Mouse (Mus musculus) heart, adult 11 months (tissue): ENCODE data around the gene Krt83.
"Not testable (repeated sequence)": the region's sequence is repeated elsewhere in the genome, so short reads cannot be mapped to it uniquely, and the experiment has no call there.

Experiments used
- DNase-seq: peaks from one replicate; pipeline ENCODE4 v3.0.0; 2022

The Krt83 gene

DNA sequence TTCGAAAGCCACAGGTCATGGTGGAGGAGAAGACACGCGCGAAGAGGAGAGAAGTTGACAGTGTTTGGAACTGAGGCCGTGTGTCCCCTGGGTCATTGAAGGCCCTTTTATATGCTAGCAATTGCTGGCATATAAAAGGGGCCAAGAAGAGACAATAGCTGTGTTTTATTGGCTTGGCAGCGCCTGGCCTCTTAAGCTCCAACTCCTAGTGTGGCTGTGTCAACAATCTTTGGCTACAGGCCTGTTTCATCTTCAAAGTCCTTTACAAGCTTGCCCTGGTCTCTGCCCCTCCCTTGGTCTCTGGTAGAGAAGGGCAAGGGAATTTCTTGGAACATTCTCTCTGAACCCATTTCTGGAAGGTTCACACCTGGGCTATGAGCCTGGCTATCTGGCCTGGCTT is at the start of gene Krt83:
Krt83 (minus strand) TSS at position 82 of the 400 bp plus-strand sequence.
- no peak for DNase-seq

DNA sequence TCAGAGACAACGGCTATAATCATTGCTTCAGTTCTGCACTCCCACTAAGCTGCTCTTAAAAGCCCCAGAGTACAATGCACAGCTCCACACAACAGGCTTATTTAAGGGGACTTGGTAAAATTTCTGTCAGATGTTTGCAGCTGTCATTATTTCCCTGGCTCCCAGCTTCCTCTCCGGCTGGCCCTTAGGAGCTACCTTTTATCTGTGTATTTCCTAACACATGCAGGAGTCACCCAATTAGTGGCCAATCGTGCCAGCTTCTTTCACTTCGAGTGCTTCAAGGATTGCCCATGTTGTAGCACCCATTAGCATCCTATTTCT is 47.2 kb upstream of the Krt83 start:
- DNase-seq = no peak

DNA sequence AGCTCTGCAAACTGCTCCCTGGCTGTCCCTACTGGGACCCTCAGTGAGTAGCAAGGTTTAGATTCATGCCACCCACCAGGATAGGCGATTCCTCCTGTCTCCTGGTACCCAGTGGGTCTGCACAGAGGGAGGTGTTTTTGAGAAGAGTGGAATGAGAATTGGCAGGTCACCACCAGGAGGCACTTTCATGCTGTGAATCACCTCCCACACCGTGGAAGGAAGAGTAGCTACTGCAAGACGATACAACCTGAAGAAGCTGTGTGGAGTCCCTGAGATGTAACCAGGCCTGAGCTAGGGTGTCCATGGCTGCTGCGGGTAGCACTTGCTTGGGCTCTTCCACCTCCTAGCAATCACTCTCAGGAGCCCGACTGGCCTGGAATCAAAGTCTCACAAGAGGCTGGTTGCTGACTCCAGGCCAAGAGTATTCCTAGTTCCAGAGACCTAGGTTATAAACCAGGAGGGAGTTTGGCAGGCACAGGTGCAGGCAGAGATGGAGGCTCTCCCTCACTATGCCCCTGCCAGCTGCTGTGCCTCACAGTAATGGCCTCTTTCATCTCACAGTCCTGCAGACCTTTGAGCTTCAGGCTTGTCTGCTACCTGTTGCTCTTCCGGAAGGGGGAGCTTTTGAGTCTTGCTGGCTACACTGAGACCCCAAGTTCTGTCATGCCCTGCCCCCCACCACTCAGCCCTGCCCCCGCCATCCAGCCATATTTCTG is 46.7 kb upstream of the Krt83 start:
- DNase-seq = peak; percentile 81

DNA sequence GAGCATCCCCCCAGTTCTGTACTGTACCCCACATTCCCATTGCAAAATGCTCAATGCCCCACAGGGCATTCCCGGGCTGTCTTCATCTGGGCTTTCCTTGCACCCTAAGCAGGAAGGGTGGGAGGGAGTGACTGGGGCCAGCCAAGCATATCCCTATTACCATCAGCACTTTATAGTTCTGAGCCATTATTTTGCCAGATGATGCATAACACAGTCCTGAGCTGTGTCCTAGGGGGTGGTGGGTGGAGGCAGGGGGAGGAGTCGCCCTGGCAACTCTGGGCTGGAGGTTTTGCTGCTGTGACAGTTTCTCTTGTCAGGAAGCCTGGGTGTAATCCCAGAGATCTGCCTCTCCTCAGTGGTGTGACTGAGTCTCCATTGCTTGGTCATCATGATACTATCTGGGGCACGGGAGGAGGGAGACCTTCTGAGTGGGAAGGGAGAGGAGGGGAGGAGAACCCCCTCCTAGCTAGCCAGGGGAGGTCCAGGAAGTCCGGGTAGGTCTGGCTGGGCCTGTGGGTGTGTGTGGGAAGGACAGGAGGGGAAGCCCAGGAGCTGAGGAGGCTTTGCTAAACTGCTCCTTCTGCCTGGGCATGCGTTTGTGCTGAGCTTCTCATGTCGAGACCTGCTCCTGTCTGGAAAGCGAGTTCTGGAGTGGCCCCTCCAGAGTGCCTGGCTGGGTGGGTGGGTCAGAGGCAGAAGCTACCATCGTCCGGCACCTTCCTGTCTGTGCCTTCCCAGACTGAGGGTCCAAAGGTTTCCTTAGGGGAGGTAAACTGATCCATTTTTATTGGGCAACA is 44.9 kb upstream of the Krt83 start:
- DNase-seq = no peak

DNA sequence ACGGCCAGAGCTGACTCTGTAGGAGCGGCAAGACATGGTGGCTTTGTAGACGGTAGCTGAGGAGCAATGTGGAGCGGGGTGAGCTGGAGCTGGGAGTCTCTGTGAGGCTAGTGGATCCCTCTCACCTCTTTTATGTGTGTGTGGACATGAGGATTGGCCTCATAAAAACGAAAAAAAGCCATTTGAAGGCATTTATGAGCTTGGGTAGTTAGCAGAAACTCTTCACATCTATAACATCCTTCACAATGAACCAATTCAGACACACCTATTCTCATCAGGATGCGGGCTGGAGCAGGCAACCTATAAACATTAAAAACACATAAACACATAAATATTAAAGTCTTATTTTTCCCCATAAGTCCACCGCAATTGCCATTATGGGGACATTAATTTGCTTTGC is 41.4 kb upstream of the Krt83 start, which contains the start of gene Krt84:
Krt84 (minus strand) TSS at position 101 of the 400 bp plus-strand sequence.
- DNase-seq = no peak

DNA sequence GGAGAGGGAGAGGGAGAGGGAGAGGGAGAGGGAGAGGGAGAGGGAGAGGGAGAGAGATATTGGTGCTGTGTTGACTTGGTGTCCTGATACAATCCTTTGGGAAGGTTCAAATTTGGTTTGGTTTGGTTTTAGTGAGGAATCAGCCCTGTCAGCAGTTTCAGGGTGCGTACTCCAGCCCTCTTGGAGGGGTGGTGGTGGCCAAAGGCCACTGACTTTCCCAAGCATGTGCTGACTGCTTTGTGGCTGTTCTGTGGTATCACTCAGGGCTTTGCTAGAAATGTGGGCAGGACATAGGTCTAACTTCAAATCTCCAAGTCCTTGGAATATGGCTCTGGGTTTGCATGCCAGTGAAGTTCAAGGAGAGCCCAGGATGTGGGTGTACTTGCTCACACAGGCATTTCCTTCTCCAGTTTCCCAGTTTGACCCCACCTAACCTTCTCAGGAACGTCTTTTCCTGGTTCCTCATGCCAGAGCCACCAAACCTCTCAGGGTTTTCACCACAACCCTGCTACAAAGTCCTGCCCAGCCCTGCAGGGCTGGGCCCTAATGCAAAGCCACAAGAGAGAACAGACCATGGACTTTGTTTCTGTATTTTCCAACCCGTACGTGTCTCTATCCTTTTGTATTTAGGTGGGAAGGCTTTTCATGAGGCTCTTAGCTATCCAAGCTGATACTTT is 31.4 kb upstream of the Krt83 start:
- DNase-seq = no peak

DNA sequence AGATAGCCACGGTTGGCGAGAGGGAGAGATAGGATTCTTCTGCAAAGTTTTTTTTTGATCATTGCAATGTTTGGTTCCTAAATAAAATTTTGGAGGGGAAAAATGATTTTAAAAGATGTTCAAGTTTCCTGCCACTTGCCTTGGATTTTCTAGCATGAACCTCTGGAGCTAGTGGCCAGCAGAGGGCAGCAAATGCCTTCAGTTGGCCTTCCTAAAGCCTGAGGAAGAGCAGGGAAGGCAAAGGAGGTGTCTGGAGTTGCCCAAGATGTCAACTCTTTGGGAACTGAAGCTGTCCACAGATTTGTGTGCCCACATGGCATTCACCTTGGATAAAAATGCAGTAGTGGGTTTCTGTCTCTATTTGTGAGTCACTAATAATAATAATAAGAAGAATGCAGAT is 28.5 kb upstream of the Krt83 start:
- DNase-seq = no peak

DNA sequence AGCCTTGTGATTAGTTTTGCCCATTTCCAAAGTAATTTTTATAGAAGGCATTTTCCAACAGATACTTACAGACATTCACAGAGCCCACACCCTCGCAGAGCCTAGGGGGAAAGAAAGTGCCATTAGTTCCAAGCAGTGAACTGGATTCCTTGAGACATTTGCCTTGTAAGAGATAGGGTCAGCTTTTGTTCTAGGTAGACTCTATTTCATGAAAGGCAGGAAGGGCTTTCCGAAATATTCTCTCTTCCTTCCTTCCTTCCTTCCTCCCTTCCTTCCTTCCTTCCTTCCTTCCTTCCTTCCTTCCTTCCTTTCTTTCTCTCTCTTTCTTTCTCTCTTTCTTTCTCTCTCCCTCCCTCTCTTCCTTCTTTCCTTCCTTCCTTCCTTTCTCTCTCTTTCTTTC is 25.8 kb upstream of the Krt83 start, which contains the start of gene Gm49425:
Gm49425 (minus strand) TSS at position 101 of the 400 bp plus-strand sequence.
- not testable (repeated sequence) for DNase-seq

DNA sequence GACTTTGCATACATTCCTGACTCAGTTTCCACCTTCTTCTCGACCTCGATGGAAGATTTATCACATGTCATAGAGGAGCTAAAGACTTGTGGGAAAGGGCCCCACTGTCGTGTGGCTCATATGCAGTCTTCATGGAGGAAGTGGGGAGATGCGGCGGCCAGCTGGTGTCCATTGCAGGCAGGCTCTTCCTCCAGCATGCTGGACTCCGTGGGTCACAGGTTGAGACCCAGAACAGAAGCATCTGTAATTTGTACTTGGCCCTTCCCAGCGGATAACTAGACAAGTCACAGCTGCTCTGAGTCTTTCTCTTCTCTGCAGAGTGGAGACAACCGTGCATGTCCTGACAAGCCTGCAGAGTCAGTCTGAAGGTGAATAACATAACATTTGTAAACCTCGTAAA is 16.9 kb upstream of the Krt83 start:
- no peak for DNase-seq

DNA sequence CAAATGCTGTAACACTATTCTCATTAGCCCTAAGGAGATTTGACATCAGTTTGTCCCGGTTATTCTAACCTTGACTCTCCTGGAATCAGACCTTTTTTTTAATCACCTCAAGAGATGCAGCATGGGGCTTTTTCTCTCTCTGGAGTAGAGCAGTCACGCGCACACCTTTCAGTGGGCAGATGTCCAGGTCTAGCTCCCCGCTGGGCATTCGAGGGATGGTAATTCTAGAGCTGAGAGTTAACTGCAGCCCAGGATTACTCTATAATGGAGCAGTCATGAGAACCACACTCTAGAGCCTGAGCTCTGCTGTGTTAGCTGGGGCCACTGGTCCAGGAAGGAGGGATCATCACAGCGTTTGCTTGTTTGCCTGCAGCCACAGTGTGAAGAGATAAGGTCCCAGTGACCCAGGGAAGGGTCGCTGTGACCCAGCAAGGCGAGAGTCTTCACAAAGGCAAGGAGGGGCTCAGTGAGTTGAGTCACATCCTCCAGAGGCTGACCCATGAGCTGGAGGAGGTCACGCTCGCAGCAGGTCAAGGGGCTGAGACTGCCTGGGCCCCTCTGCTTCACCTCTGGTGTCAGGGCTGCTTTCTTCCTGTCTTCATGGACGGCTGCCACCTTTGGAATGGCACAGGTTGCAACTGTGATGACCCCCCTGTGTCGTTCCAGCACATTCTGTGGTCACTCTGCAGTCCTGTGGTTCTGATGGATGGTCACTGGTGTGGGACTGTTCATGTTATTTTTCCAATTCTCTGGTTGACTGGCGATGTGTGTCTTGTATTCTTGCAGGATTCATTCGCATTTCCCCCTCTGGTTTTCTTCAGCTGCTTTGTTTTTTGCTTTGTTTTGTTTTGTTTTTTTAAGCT is 15.8 kb upstream of the Krt83 start:
- DNase-seq = peak; percentile 87

DNA sequence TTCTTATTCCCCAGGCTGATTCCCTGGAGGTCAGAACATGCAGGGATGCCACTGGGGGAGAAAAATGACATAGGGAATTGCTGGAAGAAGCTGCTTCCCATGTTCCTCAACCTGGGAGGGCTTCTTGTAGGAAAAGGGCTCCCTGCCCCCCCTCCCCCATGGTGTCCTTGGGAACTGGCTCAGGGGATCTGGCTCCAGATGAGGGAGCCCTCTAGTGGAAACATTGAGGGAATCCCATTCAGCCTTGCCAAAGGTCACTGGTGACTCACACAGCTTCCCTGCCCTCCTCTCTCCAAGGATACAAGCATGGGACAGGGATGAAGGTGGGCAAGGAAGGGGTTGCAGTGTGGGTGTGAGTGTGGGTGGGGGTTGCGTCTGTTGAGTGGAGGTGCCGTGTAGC is 5.9 kb upstream of the Krt83 start:
- peak; percentile 92 for DNase-seq

DNA sequence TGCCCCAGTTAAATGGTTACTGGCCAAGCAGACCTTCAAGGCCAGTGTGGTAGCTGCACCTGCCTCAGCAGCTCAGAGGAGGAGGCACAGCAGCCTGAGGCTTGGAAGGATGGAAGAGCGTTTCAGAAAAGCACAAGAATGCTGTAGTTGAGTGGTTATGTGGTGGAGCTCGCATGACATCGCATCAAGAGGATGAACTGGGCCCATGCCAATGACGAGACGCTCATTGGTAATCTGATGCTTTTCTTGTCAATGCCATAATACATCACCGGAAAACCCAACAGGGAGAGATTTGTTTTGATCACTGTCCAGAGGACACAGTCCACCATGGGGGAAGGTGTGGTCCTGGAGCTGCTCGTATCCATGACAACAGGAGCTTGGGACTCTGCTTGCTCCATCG is 4.0 kb upstream of the Krt83 start:
- DNase-seq = no peak

DNA sequence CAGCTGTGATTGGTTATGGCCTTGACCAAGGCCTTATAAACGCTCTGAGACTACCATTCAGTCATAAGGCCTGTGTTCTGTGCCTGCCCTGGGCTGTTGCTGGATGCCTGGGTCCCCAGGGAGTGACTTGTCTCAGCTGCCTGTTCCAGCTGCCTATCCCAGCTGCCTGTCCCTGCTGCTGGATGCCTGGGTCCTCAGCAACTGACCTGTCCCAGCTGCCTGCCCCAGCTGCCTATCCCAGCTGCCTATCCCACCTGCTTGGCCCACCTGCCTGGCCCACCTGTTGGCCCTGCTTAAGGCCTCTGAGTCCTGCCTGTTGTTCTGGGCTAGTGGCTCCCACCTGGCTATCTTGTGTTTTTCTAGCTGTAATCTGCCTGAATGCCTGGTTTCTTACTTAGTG is 2.9 kb upstream of the Krt83 start:
- peak; percentile 89 for DNase-seq

DNA sequence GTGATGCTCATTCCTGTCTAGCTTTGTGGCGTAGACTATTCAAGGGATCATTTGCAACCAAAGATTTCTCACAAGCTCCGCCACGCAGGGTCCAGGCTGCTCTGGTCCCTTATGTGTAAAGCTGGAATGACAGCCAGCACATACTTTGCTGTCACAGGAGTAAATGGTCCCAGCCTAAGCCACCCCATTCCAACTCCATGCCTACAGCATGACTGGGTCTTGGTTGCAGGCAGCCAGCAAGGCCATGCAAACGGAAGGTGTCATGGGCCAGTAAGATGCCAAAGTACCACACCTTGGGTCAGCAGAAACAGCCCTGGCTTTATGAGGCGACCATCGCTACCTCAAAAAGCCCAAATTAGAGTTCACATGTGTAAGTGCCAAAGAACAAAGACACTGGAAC is 2.4 kb upstream of the Krt83 start:
- DNase-seq = peak; percentile 83

DNA sequence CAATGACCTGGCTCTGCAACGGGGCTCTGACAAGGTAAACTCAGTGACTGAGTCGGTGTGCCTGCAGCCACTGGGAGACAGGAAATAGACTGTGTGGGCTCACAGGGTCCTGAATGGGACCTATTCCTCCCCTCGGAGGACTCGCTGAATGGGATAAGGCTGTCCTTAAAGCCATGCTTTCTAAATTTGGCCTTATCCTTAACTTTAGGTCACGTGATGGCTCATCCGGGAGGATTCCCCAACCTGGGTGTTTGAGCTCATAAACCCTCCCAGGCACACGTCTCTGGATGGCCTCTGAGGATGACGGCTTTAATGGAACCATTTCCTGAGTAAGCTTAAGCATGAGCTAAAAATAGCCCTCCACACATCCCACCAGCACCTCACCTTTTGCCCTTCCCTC is 1.4 kb upstream of the Krt83 start:
- no peak for DNase-seq

DNA sequence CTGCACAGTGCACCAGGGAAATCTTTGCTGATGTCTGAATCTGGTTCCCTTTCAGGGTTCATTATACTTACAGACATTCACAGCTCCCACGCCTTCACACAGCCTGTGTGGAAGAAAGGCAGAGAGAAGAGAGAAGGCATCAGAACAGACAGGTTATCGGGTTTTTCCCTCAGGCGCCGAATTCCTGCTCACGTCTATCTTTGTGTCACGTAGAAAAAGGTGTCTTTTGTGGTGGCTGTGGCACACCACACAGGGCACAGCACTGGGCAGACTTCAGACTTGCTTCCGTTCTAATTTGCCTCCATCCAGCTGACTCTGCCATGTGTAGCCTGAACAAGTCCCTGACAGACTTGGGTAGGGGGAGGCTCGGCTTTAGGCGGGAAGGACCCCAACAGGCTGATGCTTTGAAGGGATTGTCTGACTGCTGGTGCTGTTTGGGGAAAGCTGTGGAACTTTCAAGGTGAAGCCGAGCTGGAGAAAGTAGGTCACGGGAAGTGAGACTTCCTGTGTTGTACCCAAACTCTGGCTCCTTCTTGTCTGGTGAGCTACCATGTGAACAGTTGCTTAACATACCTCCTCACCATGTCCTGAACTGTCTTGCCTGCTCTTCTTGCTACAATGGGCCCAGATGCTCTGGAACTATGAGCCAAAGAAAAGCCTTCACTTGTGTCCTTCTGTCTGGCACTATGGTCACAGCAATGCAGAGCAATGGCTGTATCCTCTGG is 5.2 kb downstream of the Krt83 start:
- no peak for DNase-seq

DNA sequence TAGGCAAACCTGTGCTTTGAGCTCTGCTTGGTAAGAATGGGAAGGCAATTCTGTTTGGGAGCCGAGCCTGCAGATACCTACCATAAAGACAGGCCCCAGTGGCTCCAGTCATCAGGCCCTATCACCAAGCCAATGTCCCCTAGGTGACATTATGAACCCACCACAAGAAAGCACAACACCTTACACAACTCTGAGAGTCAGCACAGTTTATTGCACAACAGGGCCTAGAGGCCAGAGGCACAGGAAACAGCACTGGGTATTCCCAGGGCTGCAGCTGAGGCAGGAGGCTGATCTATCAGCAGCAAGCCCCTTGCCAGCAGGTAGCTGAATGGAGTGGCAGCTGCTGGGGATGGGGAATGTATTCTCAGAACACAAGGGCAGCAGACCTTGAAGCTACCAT is 6.4 kb downstream of the Krt83 start:
- DNase-seq = no peak

DNA sequence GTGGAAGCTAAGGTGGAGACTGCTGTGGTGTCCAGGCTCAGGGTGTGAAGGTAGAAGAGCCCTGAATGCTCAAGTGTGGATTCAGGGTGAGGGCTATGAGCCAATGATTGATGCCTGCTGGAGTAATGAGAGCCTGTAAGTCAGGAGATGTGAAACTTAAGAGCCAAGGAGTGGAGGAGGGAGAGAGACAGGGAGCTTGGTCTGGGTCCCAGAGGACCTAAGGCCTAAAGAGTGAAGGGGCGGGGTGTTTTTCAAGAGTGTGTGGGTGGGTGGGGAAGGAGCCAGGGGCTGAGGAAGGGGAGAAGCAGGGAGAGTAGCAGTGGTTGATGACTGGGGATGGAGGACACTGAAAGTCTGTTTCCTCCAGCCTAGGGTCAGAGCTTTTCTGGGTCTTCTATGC is 7.7 kb downstream of the Krt83 start:
- no peak for DNase-seq

DNA sequence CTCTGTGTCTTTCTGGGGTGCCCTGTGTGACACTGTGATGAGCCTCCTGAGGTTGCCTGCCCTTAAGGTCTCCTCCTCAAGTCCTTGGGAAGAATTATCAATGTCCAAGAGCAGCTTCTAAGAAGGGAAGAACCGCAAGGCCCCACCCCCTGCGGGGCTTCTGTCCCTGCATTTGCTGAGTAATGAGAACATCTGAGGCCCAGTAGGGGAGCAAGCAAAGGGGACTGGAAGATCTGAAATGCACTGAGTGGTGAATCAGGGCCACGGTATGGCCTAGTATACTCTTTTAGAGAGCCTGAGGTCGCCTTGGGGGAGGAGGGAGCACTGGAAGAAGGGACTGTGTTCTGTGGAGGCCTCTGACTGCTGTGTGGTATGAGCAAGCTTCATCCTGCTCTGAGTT is 9.3 kb downstream of the Krt83 start:
- no peak for DNase-seq

DNA sequence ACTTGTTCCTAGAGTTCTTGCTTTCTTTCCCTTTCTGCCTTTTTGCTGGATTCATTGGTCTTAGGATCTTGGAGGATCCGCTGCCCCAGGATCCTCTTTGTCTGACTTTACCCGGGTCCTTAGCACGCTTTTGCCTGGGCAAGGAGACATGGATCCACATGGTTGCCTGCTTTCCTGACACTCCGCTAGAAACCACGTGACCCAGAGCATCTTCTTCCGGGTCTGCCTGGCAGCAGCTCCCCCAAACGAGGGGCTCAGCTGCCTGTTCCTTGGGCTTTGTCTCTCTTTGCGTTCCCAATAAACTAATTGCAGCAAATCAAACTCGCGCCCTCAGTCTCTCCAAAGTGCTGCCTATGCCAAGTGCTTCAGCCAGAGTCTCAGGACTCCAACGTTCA is 11.6 kb downstream of the Krt83 start:
- DNase-seq = peak; percentile 89

DNA sequence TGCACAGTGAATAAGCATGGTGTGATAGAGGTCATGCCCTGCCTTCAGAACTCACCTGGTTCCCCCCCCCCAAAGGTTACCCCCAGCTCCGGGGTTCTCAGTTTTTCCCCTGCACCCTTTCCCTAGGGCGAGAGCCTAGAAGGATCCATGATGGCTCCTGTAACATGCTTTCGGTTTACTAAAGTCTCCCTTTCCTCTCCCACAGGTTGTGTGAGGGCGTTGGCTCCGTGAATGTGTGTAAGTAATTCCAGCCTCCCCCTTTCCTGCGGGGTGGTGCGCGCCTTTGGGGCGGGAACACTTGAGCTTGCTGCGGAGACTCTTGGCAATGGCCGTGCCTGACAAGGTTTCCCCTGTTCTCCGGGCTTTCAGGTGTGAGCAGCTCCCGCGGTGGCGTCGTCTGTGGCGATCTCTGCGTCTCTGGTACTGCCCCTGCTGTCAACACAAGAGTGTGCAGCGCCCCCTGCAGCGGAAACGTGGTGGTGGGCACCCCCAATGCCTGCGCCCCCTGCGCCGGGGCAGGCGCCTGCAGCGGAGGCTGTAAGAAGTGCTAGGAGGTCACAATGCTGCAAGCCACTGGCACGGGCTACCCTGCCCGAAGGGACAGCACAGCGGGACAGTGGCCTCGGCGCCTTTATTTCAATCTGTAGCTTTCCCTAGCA is 12.2 kb downstream of the Krt83 start:
- peak; percentile 88 for DNase-seq
